Mouse (Mus musculus) heart, embryonic 12.5 days (tissue): Measurements from ENCODE around the gene Tmprss11b. TPM values are rescaled to one million over a fixed set of nuclear protein-coding genes. Genes with fewer than 3 reads are reported as not detected.

ENCODE experiments used
- polyA plus RNA-seq: library from polyadenylated mRNA; unstranded; fragments of >200 nt; fragmentation: Nextera tagmentation; extraction: Ambion mirVana; gene quantifications from 2 replicates; pipeline ENCODE4 v1.2.1, GENCODE M21; 2016

Tmprss11b gene
- polyA plus RNA-seq, 1 experiment from 2014 or later: not detected

Other genes with a start within 250 kb of the Tmprss11b start
- gene Tmprss11a, start 207.4 kb downstream of the Tmprss11b start, polyA plus RNA-seq: not detected in 2 replicates
- gene Tmprss11g, start 157.8 kb downstream of the Tmprss11b start, polyA plus RNA-seq: not detected in 2 replicates
- gene Tmprss11f, start 43.9 kb downstream of the Tmprss11b start, polyA plus RNA-seq: not detected in 2 replicates
- gene Tmprss11e, start 69.5 kb upstream of the Tmprss11b start, polyA plus RNA-seq: not detected in 2 replicates
- gene Ythdc1, start 127.9 kb upstream of the Tmprss11b start, polyA plus RNA-seq: 29.5 and 30.1 TPM in 2 replicates
- gene Ugt2b34, start 230.6 kb upstream of the Tmprss11b start, polyA plus RNA-seq: 0.10 and 0.46 TPM in 2 replicates